Mouse (Mus musculus) lung, postnatal 0 days (tissue): Measurements from ENCODE around the gene Adad2. TPM values are rescaled to one million over a fixed set of nuclear protein-coding genes. Genes with fewer than 3 reads are reported as not detected.

Source experiments
- ATAC-seq: fragments of 200-750 bp; cut with Nextera tagmentation; 2 replicates; pipeline ENCODE4 v1.8.0; 2017; ENCODE audit warnings: moderate library complexity
- DNase-seq: peaks from one replicate; pipeline ENCODE4 v3.0.0-alpha.2; 2016; ENCODE audit warnings: low spot score
- H3K27ac ChIP-seq: fragments of 300-500 bp; sonication (generic); 2 replicates; pipeline ENCODE4 v1.5.1; 2014; ENCODE audit warnings: antibody characterized with exemption, mild to moderate bottlenecking, low read length, mixed read lengths
- H3K27me3 ChIP-seq: fragments of 300-500 bp; sonication (generic); replicated peaks from 2 replicates; pipeline ENCODE4 v1.6.1; 2014; ENCODE audit warnings: low read length, mixed read lengths; ENCODE audit not compliant: insufficient read depth
- H3K36me3 ChIP-seq: fragments of 300-500 bp; sonication (generic); 2 replicates; pipeline ENCODE4 v1.6.1; 2014; ENCODE audit warnings: low read length, mixed read lengths; ENCODE audit not compliant: insufficient read depth
- H3K4me1 ChIP-seq: fragments of 300-500 bp; sonication (generic); 2 replicates; pipeline ENCODE4 v1.6.1; 2014; ENCODE audit warnings: antibody characterized with exemption, low read depth, low read length, mixed read lengths; ENCODE audit not compliant: insufficient read depth
- H3K4me2 ChIP-seq: fragments of 300-500 bp; sonication (generic); replicated peaks from 2 replicates; pipeline ENCODE4 v1.6.1; 2014; ENCODE audit warnings: low read depth, mild to moderate bottlenecking, low read length, moderate library complexity, mixed read lengths
- H3K4me3 ChIP-seq: fragments of 300-500 bp; sonication (generic); 2 replicates; pipeline ENCODE4 v1.5.1; 2014; ENCODE audit warnings: low read depth, low read length
- H3K9ac ChIP-seq: fragments of 300-500 bp; sonication (generic); replicated peaks from 2 replicates; pipeline ENCODE4 v1.6.1; 2014; ENCODE audit warnings: low read depth, mild to moderate bottlenecking
- H3K9me3 ChIP-seq: fragments of 300-500 bp; sonication (generic); 2 replicates; pipeline ENCODE4 v1.6.1; 2016; ENCODE audit warnings: low read length, mixed read lengths
- CTCF ChIP-seq: IDR thresholded peaks from 2 replicates; pipeline ENCODE4 v1.5.1; 2016; ENCODE audit warnings: antibody characterized with exemption, mild to moderate bottlenecking
- EP300 ChIP-seq: IDR thresholded peaks from 2 replicates; pipeline ENCODE4 v1.6.1; 2016; ENCODE audit warnings: antibody characterized with exemption, mild to moderate bottlenecking, control low read depth
- WGBS: fragments of 180-500 bp; shearing (Covaris S2); extraction: QIAGEN DNeasy Blood & Tissue Kit; methylation state at CpG from one replicate; pipeline ENCODE4 v1.1.7; 2014; 5-methylcytosine and 5-hydroxymethylcytosine counted together
- polyA plus RNA-seq: library from polyadenylated mRNA; unstranded; fragments of >200 nt; fragmentation: Nextera tagmentation; extraction: Ambion mirVana; gene quantifications from 2 replicates; pipeline ENCODE4 v1.2.1, GENCODE M21; 2015

The Adad2 gene
- polyA plus RNA-seq, 1 experiment from 2014 or later, result not detected

GRCm38 (mm10) chr8:119661081-119661480, 48.5 kb downstream of the Adad2 start:
- peak; percentile 74 for DNase-seq
- Histone ChIP-seq H3K4me1 (peaks cover 4% of the 10 kb centered on the region), H3K9ac (no peak overlapping the region), H3K4me3 (no peak overlapping the region), H3K9me3 (no peaks in the 10 kb centered on the region), H3K36me3 (no peaks in the 10 kb centered on the region), H3K27ac (peak overlapping the region; percentile 27; the same call in 1 of the 2 replicates), H3K4me2 (no peak overlapping the region), H3K27me3 (no peaks in the 10 kb centered on the region)
- 7% methylated on average over 9 of the region's 9 CpGs for WGBS
- TF ChIP-seq CTCF (no peak), EP300 (no peak)
- ATAC-seq, result peak; percentile 77

GRCm38 (mm10) chr8:119661892-119662291, 49.3 kb downstream of the Adad2 start:
- DNase-seq (no peak), ATAC-seq (peak; percentile 16; the same call in 1 of the 2 replicates)
- Histone ChIP-seq H3K4me3 (no peak overlapping the region), H3K4me2 (no peak overlapping the region), H3K9ac (no peak overlapping the region), H3K4me1 (peaks cover 8% of the 10 kb centered on the region), H3K36me3 (no peaks in the 10 kb centered on the region), H3K9me3 (no peaks in the 10 kb centered on the region), H3K27me3 (no peaks in the 10 kb centered on the region), H3K27ac (no peak overlapping the region)
- WGBS, result 69% methylated on average over 6 of the region's 6 CpGs
- peak; percentile 28 for TF ChIP-seq CTCF
- no peak for TF ChIP-seq EP300

GRCm38 (mm10) chr8:119663440-119663839, 50.9 kb downstream of the Adad2 start:
- WGBS, result 66% methylated on average over 11 of the region's 11 CpGs
- no peak overlapping the region for H3K9ac ChIP-seq
- no peaks in the 10 kb centered on the region for H3K36me3 ChIP-seq
- TF ChIP-seq EP300 (no peak), CTCF (no peak)
- H3K27ac ChIP-seq, result no peak overlapping the region
- H3K27me3 ChIP-seq, result no peaks in the 10 kb centered on the region
- DNase-seq (no peak), ATAC-seq (no peak)
- no peak overlapping the region for H3K4me2 ChIP-seq
- H3K4me3 ChIP-seq, result no peak overlapping the region
- H3K4me1 ChIP-seq, result peaks cover 8% of the 10 kb centered on the region
- H3K9me3 ChIP-seq, result no peaks in the 10 kb centered on the region

- H3K9ac ChIP-seq, result no peak overlapping the region
- no peak for ATAC-seq
- no peaks in the 10 kb centered on the region for H3K9me3 ChIP-seq
- no peak overlapping the region for H3K4me3 ChIP-seq
- H3K4me1 ChIP-seq, result peaks cover 8% of the 10 kb centered on the region
- WGBS, result 59% methylated on average over 6 of the region's 6 CpGs
- DNase-seq, result no peak
- no peak overlapping the region for H3K27ac ChIP-seq
- H3K4me2 ChIP-seq, result no peak overlapping the region
- no peak for TF ChIP-seq EP300
- no peak for TF ChIP-seq CTCF
- H3K27me3 ChIP-seq, result no peaks in the 10 kb centered on the region
- no peaks in the 10 kb centered on the region for H3K36me3 ChIP-seq
These were observed 52.7 kb downstream of the Adad2 start for GRCm38 (mm10) chr8:119665270-119665669.

Other genes starting within 250 kb of the Adad2 start
- gene Mlycd, start 217.9 kb upstream of the Adad2 start, polyA plus RNA-seq, result 18.3 and 19.1 TPM in 2 replicates
- 9.7 and 14.0 TPM in 2 replicates for gene Osgin1, start 178.6 kb upstream of the Adad2 start, polyA plus RNA-seq
- 1.2 and 1.8 TPM in 2 replicates for gene Necab2, start 166.0 kb upstream of the Adad2 start, polyA plus RNA-seq
- not detected in 2 replicates for gene Slc38a8, start 111.0 kb upstream of the Adad2 start, polyA plus RNA-seq
- gene Mbtps1, start 54.0 kb upstream of the Adad2 start, polyA plus RNA-seq, result 64.4 and 67.4 TPM in 2 replicates
- 26.0 and 27.0 TPM in 2 replicates for gene Hsdl1, start 37.6 kb upstream of the Adad2 start, polyA plus RNA-seq
- 2.9 and 4.0 TPM in 2 replicates for gene Dnaaf1, start 37.5 kb upstream of the Adad2 start, polyA plus RNA-seq
- gene Taf1c, start 7.5 kb upstream of the Adad2 start, polyA plus RNA-seq, result 5.6 and 5.7 TPM in 2 replicates
- gene Kcng4, start 22.9 kb downstream of the Adad2 start, polyA plus RNA-seq, result 0.07 and 0.08 TPM in 2 replicates
- gene Wfdc1, start 53.6 kb downstream of the Adad2 start, polyA plus RNA-seq, result 130 and 164 TPM in 2 replicates
- gene Atp2c2, start 87.3 kb downstream of the Adad2 start, polyA plus RNA-seq, result 1.5 and 2.1 TPM in 2 replicates
- 7.9 and 9.7 TPM in 2 replicates for gene Tldc1, start 165.7 kb downstream of the Adad2 start, polyA plus RNA-seq
- 54.3 and 54.6 TPM in 2 replicates for gene Cotl1, start 227.8 kb downstream of the Adad2 start, polyA plus RNA-seq
- gene Klhl36, start 249.5 kb downstream of the Adad2 start, polyA plus RNA-seq, result 11.4 and 11.6 TPM in 2 replicates